26 mouse cellular contexts compared by ENCODE assay signal in the genomic region with DNA sequence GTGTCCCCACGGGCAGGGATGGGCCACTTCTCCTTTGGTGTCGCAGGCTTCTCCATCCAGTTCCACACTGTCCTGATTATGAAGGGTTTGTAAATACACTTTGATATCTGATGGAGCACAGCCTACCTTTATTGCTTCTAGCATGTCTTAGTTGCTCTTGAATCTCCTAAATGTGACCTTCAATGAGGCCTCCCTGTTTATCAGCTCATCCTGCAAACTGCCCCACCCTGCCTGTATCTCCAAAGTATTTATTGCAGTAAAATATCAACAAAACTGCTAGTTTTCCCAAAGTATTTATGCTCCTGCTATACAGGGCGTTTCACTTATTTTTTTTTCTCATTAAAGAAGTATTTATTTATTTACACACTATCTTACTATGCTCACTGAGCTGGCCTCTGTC. TPM values are rescaled to one million over a fixed set of nuclear protein-coding genes. Genes with fewer than 3 reads are reported as not detected.
"Had no signal": no experiment of that assay in that cellular context is flagged by ENCODE, and none has a peak within 500 bp of the region (broad histone marks: within the 10 kb centered on the region; RNA-seq: fewer than 3 reads in every experiment).

No protein-coding gene starts in this region.

- H3K4me1 ChIP-seq: hindbrain, embryonic 13.5 days; hindbrain, embryonic 15.5 days; limb, embryonic 12.5 days had no signal

- H3K27me3 ChIP-seq: hindbrain, embryonic 13.5 days; hindbrain, embryonic 15.5 days; limb, embryonic 12.5 days had no signal

- H3K36me3 ChIP-seq: heart, embryonic 13.5 days; heart, embryonic 15.5 days; hindbrain, embryonic 13.5 days; hindbrain, embryonic 15.5 days; limb, embryonic 10.5 days; limb, embryonic 12.5 days had no signal

- H3K4me2 ChIP-seq: heart, embryonic 11.5 days; heart, embryonic 13.5 days; heart, embryonic 15.5 days; hindbrain, embryonic 13.5 days; hindbrain, embryonic 15.5 days; limb, embryonic 12.5 days had no signal

- DNase-seq: forebrain, postnatal 0 days; gastrocnemius, postnatal 14 days; gastrocnemius, postnatal 36 days; heart, adult 11 months; heart, adult 2 months; heart, postnatal 14 days; heart, postnatal 36 days; kidney, adult 11 months; kidney, adult 2 months; kidney, adult 9 months; kidney, postnatal 10 days; kidney, postnatal 25 days; kidney, postnatal 4 days had no signal

- H3K4me3 ChIP-seq: heart, adult 2 months; heart, embryonic 13.5 days; heart, embryonic 15.5 days; hindbrain, embryonic 13.5 days; hindbrain, embryonic 15.5 days; layer of hippocampus, adult 2 months; left cerebral cortex, adult 2 months; limb, embryonic 10.5 days; limb, embryonic 12.5 days had no signal

- H3K9ac ChIP-seq: forebrain, postnatal 0 days; heart, embryonic 13.5 days; heart, embryonic 15.5 days; hindbrain, embryonic 13.5 days; hindbrain, embryonic 15.5 days; limb, embryonic 12.5 days had no signal

- H3K27ac ChIP-seq: heart, adult 2 months; heart, embryonic 13.5 days; heart, embryonic 15.5 days; hindbrain, embryonic 13.5 days; hindbrain, embryonic 15.5 days; hindbrain, postnatal 0 days; layer of hippocampus, adult 2 months; left cerebral cortex, adult 2 months; limb, embryonic 10.5 days; limb, embryonic 12.5 days had no signal

- H3K9me3 ChIP-seq: heart, embryonic 13.5 days; heart, embryonic 15.5 days; hindbrain, embryonic 13.5 days; hindbrain, embryonic 15.5 days; limb, embryonic 10.5 days; limb, embryonic 12.5 days had no signal

- ATAC-seq: forebrain, postnatal 0 days; hindbrain, postnatal 0 days; intestine, embryonic 16.5 days had no signal

RNA-seq across cellular contexts. Expression of a gene that starts 59.4 kb away (rescaled TPM):
- total RNA-seq: hematopoietic stem cell, adult 5-6 weeks had no signal
- polyA plus RNA-seq: hindbrain, embryonic 11.5 days had no signal
